Mouse (Mus musculus) intestine, embryonic 16.5 days (tissue): ENCODE measurements around the gene A530032D15Rik. TPM values are rescaled to one million over a fixed set of nuclear protein-coding genes. Genes with fewer than 3 reads are reported as not detected.
"Not testable (repeated sequence)": the region's sequence is repeated elsewhere in the genome, so short reads cannot be mapped to it uniquely, and the experiment has no call there.

Experiments
- ATAC-seq: fragments of 200-750 bp; cut with Nextera tagmentation; 2 replicates; pipeline ENCODE4 v1.8.0; 2017; ENCODE audit warnings: moderate TSS enrichment, moderate library complexity
- H3K27ac ChIP-seq: fragments of 300-500 bp; sonication (generic); 2 replicates; pipeline ENCODE4 v1.5.1; 2014; ENCODE audit warnings: mild to moderate bottlenecking, low read length
- H3K27me3 ChIP-seq: fragments of 300-500 bp; sonication (generic); replicated peaks from 2 replicates; pipeline ENCODE4 v1.6.1; 2014; ENCODE audit warnings: low read length, control low read depth, mixed read lengths; ENCODE audit not compliant: control insufficient read depth, insufficient read depth
- H3K36me3 ChIP-seq: fragments of 300-500 bp; sonication (generic); 2 replicates; pipeline ENCODE4 v1.6.1; 2014; ENCODE audit warnings: low read length, control low read depth; ENCODE audit not compliant: control insufficient read depth, insufficient read depth
- H3K4me1 ChIP-seq: fragments of 300-500 bp; sonication (generic); 2 replicates; pipeline ENCODE4 v1.6.1; 2014; ENCODE audit warnings: low read length, control low read depth, mixed read lengths; ENCODE audit not compliant: control insufficient read depth, insufficient read depth
- H3K4me2 ChIP-seq: fragments of 300-500 bp; sonication (generic); 2 replicates; pipeline ENCODE4 v1.6.1; 2014; ENCODE audit warnings: low read depth, low read length, control low read depth
- H3K4me3 ChIP-seq: fragments of 300-500 bp; sonication (generic); 2 replicates; pipeline ENCODE4 v1.5.1; 2014; ENCODE audit warnings: mild to moderate bottlenecking, low read length
- H3K9ac ChIP-seq: fragments of 300-500 bp; sonication (generic); 2 replicates; pipeline ENCODE4 v1.6.1; 2014; ENCODE audit warnings: low read depth, low read length
- H3K9me3 ChIP-seq: fragments of 300-500 bp; sonication (generic); 2 replicates; pipeline ENCODE4 v1.6.1; 2016; ENCODE audit warnings: low read length, control low read depth; ENCODE audit not compliant: control insufficient read depth
- WGBS: fragments of 180-500 bp; shearing (Covaris S2); extraction: QIAGEN DNeasy Blood & Tissue Kit; methylation state at CpG from one replicate; pipeline ENCODE4 v1.1.7; 2014; 5-methylcytosine and 5-hydroxymethylcytosine counted together
- polyA plus RNA-seq: library from polyadenylated mRNA; unstranded; fragments of >200 nt; fragmentation: Nextera tagmentation; extraction: Ambion mirVana; gene quantifications from 2 replicates; pipeline ENCODE4 v1.2.1, GENCODE M21; 2015

The A530032D15Rik gene
- polyA plus RNA-seq = not detected in 2 replicates

DNA sequence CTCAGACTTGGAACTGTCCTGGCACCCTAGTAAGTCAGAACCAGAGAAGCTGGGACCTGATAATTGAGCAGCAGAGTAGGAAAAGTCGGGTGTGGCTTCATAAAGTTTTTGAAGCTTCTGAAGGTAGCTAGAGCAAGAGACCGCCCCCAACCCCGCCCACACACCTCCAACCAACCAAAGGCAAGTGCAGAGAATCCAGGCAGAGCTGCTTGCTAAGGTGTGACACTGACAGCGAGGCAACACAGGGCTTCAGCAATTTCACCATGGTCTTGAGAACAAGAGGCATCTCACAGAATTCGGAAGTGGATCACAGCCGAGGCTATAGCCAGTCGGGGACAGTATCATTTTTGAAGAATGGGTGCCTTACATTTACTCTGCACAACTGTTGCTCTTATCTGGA lies at the start of gene A530032D15Rik:
Gene A530032D15Rik (minus strand): TSS at position 101 of the 400 bp plus-strand sequence.
- 80% methylated on average over 1 of the region's 7 CpGs for WGBS
- not testable (repeated sequence) for H3K4me2 ChIP-seq, H3K27me3 ChIP-seq, H3K27ac ChIP-seq, H3K4me1 ChIP-seq, H3K9me3 ChIP-seq, H3K9ac ChIP-seq, H3K4me3 ChIP-seq, ATAC-seq, H3K36me3 ChIP-seq

DNA sequence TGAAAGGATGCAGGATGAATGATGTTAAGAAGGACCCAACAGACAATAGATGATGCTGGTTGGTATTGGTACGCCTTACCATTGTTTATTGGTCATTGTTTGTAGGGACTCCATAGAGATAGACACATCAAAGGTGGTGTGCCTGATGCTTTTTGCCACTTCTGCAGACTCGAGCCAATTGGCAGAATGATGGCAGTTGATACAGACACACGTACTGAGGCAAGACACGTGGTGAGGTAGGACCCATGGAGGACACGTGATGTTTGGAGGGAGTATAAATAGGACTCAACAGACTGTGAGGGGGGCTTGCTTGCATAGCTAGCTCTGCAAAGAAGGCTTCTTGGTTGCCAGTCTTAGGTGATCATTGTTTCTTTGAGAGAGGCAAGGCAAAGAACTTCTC lies 45.5 kb upstream of the A530032D15Rik start:
- H3K36me3 ChIP-seq, H3K4me3 ChIP-seq, H3K27ac ChIP-seq, H3K9ac ChIP-seq, ATAC-seq, H3K4me1 ChIP-seq, H3K27me3 ChIP-seq, H3K4me2 ChIP-seq, H3K9me3 ChIP-seq: not testable (repeated sequence)
- 72% methylated on average over 4 of the region's 5 CpGs for WGBS

DNA sequence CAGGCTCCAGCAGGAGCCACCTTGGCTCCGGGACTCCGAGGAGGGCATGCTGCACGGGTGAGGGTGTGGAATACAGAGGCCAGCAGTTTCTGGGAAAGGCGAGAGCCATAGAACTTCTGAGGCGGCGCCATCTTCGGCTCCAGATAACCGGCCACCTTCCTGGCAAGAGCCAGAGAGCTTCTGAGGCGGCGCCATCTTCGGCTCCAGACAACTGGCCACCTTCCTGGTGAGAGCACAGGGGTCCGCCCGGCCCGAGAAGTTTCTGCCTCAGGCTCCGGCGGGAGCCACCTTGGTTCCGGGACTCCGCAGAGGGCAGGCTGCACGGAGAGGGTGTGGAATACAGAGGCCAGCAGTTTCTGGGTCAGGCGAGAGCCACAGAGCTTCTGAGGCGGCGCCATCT lies 24.0 kb upstream of the A530032D15Rik start:
- H3K4me3 ChIP-seq, H3K9ac ChIP-seq, H3K9me3 ChIP-seq, H3K36me3 ChIP-seq, H3K27me3 ChIP-seq, H3K27ac ChIP-seq, H3K4me2 ChIP-seq, ATAC-seq, H3K4me1 ChIP-seq: not testable (repeated sequence)
- WGBS = 91% methylated on average over 21 of the region's 22 CpGs

- H3K4me1 ChIP-seq, H3K9ac ChIP-seq, H3K4me2 ChIP-seq, ATAC-seq, H3K9me3 ChIP-seq, H3K27me3 ChIP-seq, H3K36me3 ChIP-seq, H3K27ac ChIP-seq, H3K4me3 ChIP-seq: not testable (repeated sequence)
- 83% methylated on average over 4 of the region's 4 CpGs for WGBS
Observed at GRCm38 (mm10) chr1:85121841-85122240, 12.2 kb upstream of the A530032D15Rik start.

GRCm38 (mm10) chr1:85118341-85118740 lies 8.7 kb upstream of the A530032D15Rik start:
- not testable (repeated sequence) for H3K27ac ChIP-seq, H3K4me3 ChIP-seq, H3K27me3 ChIP-seq, H3K9me3 ChIP-seq, H3K4me2 ChIP-seq, H3K4me1 ChIP-seq, H3K36me3 ChIP-seq, H3K9ac ChIP-seq, ATAC-seq
- 78% methylated on average over 5 of the region's 6 CpGs for WGBS

- 53% methylated on average over 4 of the region's 6 CpGs for WGBS
- not testable (repeated sequence) for ATAC-seq, H3K27me3 ChIP-seq, H3K9me3 ChIP-seq, H3K4me1 ChIP-seq, H3K27ac ChIP-seq, H3K4me2 ChIP-seq, H3K4me3 ChIP-seq, H3K9ac ChIP-seq, H3K36me3 ChIP-seq
Observed at GRCm38 (mm10) chr1:85117537-85117936, 7.9 kb upstream of the A530032D15Rik start.

DNA sequence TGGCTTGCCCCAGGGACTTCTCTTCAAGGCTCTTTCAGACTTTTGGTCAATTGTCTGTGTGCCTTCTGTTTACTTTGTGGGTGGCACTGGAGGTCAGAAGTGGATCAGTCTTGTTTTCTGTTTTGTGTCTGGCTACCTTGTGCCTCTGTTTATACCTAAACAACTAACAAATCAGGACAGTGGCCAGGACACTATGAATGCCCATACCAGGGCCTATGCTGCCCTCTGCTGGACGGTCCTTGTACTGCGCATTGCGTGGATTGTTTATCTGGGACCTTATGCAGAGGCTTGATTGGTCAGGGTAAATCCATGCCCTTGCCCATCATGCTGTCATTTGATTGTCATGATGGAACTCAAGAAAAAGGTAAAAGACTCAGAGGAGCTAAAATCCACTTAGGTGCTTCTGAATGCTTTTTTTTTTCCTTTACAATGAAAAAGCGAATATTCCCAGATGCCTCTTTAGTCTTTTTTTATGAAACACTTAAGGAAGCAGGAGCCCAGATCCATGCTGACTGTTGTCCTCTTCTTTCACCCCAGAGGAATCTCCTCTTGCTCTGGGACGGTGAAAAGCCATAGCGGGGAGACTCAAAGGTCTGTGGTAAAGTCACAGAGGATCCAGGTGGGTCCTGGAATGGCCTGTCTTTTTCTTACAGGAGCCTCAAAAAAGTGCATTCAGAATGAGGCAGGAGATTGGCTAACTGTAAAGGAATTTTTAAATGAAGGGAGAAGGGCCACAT lies 5.2 kb upstream of the A530032D15Rik start:
- not testable (repeated sequence) for ATAC-seq, H3K4me3 ChIP-seq, H3K27ac ChIP-seq, H3K27me3 ChIP-seq, H3K9ac ChIP-seq, H3K4me1 ChIP-seq, H3K36me3 ChIP-seq, H3K4me2 ChIP-seq, H3K9me3 ChIP-seq
- WGBS = 59% methylated on average over 6 of the region's 6 CpGs

- 74% methylated on average over 3 of the region's 3 CpGs for WGBS
- not testable (repeated sequence) for H3K4me3 ChIP-seq, H3K4me1 ChIP-seq, H3K9ac ChIP-seq, ATAC-seq, H3K27me3 ChIP-seq, H3K9me3 ChIP-seq, H3K36me3 ChIP-seq, H3K27ac ChIP-seq, H3K4me2 ChIP-seq
Observed at GRCm38 (mm10) chr1:85114078-85114477, 4.4 kb upstream of the A530032D15Rik start.

DNA sequence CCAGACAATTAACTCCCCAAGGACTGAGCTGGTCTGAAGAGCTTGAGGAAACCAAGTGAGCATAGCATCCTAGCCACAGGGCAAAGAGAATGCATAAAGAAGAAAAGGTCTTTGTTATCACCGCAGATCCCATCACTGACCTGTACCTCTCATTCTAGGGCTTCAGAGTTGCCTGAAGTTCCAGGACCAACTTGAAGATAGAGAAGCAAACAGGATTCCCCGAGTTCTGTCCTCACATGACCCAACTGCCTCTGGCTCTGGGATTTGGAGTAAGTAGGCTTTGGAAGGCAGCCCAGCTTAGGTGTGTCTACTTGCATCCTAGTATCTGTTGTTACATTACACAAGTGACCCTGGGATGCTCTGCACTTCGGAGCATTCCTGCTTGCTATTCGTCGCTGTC lies 3.2 kb upstream of the A530032D15Rik start:
- not testable (repeated sequence) for H3K4me3 ChIP-seq, H3K36me3 ChIP-seq, ATAC-seq, H3K9me3 ChIP-seq, H3K27ac ChIP-seq, H3K4me2 ChIP-seq, H3K9ac ChIP-seq, H3K4me1 ChIP-seq, H3K27me3 ChIP-seq
- 66% methylated on average over 2 of the region's 5 CpGs for WGBS

GRCm38 (mm10) chr1:85112266-85112665 lies 2.6 kb upstream of the A530032D15Rik start:
- H3K4me1 ChIP-seq, H3K4me3 ChIP-seq, H3K4me2 ChIP-seq, H3K9ac ChIP-seq, H3K27ac ChIP-seq, H3K27me3 ChIP-seq, H3K9me3 ChIP-seq, H3K36me3 ChIP-seq, ATAC-seq: not testable (repeated sequence)
- 86% methylated on average over 7 of the region's 7 CpGs for WGBS
